Mouse (Mus musculus): ENCODE results near the gene Dcst1. TPM values are rescaled to one million over a fixed set of nuclear protein-coding genes. Genes with fewer than 3 reads are reported as not detected.

Gene Dcst1
- polyA plus RNA-seq (2012; rRNA removed), result 74.5 and 81.0 TPM in 2 replicates

GRCm38 (mm10) chr3:89365153-89365485, at the start of gene Dcst1:
Gene Dcst1 (minus strand): TSS chr3:89365253.
- Histone ChIP-seq H3K4me3 (ENCODE audit: control insufficient read depth, low read depth, low read length) (peak within 1 kb of the TSS; percentile 74), H3K27ac (ENCODE audit: control insufficient read depth, insufficient read depth, low read depth, low read length) (no peak within 1 kb of the TSS), H3K36me3 (ENCODE audit: control insufficient read depth, insufficient read depth, low read length) (no peaks in the 10 kb centered on the region), H3K4me1 (ENCODE audit: control insufficient read depth, insufficient read depth, low read length) (peaks cover 5% of the 10 kb centered on the region), H3K27me3 (ENCODE audit: control insufficient read depth, insufficient read depth, low read length) (no peaks in the 10 kb centered on the region)
- TF ChIP-seq POLR2A (IDR thresholded peaks at IDR 0.05; ENCODE audit: control insufficient read depth, low read depth, low read length) (peak; percentile 40; the same call in 1 of the 2 replicates), CTCF (IDR thresholded peaks at IDR 0.05; ENCODE audit: control insufficient read depth, insufficient read depth, insufficient replicate concordance, low read depth, low read length) (no peak)

DNA sequence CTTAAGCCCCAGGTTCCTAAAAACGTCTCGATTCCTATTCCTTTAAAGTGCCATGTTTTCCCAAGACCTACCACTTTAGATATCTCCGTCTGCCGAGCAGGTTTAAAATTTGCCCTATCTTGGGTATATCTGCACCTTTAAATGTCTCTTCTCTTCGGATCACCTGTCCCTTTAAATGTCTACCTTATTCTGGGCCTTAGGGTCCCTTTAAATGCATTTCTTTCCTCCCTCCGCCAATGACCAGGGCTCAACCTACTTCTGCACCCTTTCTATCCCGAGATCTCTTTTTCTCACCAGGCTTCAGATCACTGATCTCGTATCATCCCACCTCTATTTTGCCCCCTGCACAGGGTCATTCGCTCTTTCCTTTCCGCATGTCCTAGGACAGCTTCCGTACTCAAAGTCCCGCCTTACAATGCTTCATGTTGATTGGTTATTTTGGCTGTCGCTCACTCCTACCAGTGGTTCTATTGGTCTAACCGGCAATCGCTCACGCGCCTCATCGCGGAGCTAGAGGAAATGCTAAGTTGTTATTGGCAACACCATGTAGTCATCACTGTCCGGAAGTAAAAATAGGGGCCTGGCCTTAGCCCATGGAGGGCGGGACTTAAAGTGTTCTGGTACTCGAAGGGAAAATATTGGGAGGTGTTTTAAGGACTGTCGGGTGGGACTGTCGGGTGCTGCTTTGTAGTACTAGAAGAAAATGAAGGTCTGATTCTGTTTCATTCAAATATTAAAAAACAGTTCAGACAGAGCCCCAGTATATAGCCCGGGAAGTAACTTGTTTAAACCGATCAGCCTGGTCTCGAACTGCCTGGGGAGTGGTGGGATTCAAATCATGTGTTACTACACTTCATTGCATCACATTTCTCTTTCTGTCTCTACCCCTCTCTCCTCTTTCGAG, 46.7 kb upstream of the Dcst1 start, which contains the start of gene Flad1:
Gene Flad1 (minus strand): TSS at position 381 of the 904 bp plus-strand sequence.
- H3K27ac ChIP-seq (ENCODE audit: control insufficient read depth, insufficient read depth, low read depth, low read length), result peak within 1 kb of the TSS; percentile 80

GRCm38 (mm10) chr3:89410864-89411263, 45.8 kb upstream of the Dcst1 start:
- TF ChIP-seq CTCF (IDR thresholded peaks at IDR 0.05; ENCODE audit: control insufficient read depth, insufficient read depth, insufficient replicate concordance, low read depth, low read length) (no peak), POLR2A (IDR thresholded peaks at IDR 0.05; ENCODE audit: control insufficient read depth, low read depth, low read length) (no peak)
- peak overlapping the region; percentile 97 for H3K4me3 ChIP-seq (ENCODE audit: control insufficient read depth, low read depth, low read length)
- H3K27ac ChIP-seq (ENCODE audit: control insufficient read depth, insufficient read depth, low read depth, low read length), result peak overlapping the region; percentile 80; the same call in 1 of the 2 replicates
- H3K36me3 ChIP-seq (ENCODE audit: control insufficient read depth, insufficient read depth, low read length), result peaks cover 1% of the 10 kb centered on the region; the same call in 1 of the 2 replicates
- peaks cover 11% of the 10 kb centered on the region for H3K4me1 ChIP-seq (ENCODE audit: control insufficient read depth, insufficient read depth, low read length)
- H3K27me3 ChIP-seq (ENCODE audit: control insufficient read depth, insufficient read depth, low read length), result no peaks in the 10 kb centered on the region

More for the DNA sequence above, 46.7 kb upstream of the Dcst1 start, which contains the start of gene Flad1:
- peaks cover 1% of the 10 kb centered on the region; the same call in 1 of the 2 replicates for H3K36me3 ChIP-seq (ENCODE audit: control insufficient read depth, insufficient read depth, low read length)
- TF ChIP-seq POLR2A (IDR thresholded peaks at IDR 0.05; ENCODE audit: control insufficient read depth, low read depth, low read length) (no peak), CTCF (IDR thresholded peaks at IDR 0.05; ENCODE audit: control insufficient read depth, insufficient read depth, insufficient replicate concordance, low read depth, low read length) (no peak)
- peak within 1 kb of the TSS; percentile 97 for H3K4me3 ChIP-seq (ENCODE audit: control insufficient read depth, low read depth, low read length)
- no peaks in the 10 kb centered on the region for H3K27me3 ChIP-seq (ENCODE audit: control insufficient read depth, insufficient read depth, low read length)
- peaks cover 11% of the 10 kb centered on the region for H3K4me1 ChIP-seq (ENCODE audit: control insufficient read depth, insufficient read depth, low read length)

GRCm38 (mm10) chr3:89409701-89410100, 44.6 kb upstream of the Dcst1 start:
- H3K4me1 ChIP-seq (ENCODE audit: control insufficient read depth, insufficient read depth, low read length), result peaks cover 11% of the 10 kb centered on the region
- TF ChIP-seq CTCF (IDR thresholded peaks at IDR 0.05; ENCODE audit: control insufficient read depth, insufficient read depth, insufficient replicate concordance, low read depth, low read length) (no peak), POLR2A (IDR thresholded peaks at IDR 0.05; ENCODE audit: control insufficient read depth, low read depth, low read length) (no peak)

GRCm38 (mm10) chr3:89408448-89408847, 43.4 kb upstream of the Dcst1 start:
- H3K36me3 ChIP-seq (ENCODE audit: control insufficient read depth, insufficient read depth, low read length), result no peaks in the 10 kb centered on the region; the same call in 1 of the 2 replicates
- no peak overlapping the region for H3K4me3 ChIP-seq (ENCODE audit: control insufficient read depth, low read depth, low read length)
- peaks cover 11% of the 10 kb centered on the region for H3K4me1 ChIP-seq (ENCODE audit: control insufficient read depth, insufficient read depth, low read length)
- TF ChIP-seq CTCF (IDR thresholded peaks at IDR 0.05; ENCODE audit: control insufficient read depth, insufficient read depth, insufficient replicate concordance, low read depth, low read length) (no peak), POLR2A (IDR thresholded peaks at IDR 0.05; ENCODE audit: control insufficient read depth, low read depth, low read length) (no peak)
- H3K27me3 ChIP-seq (ENCODE audit: control insufficient read depth, insufficient read depth, low read length), result no peaks in the 10 kb centered on the region
- H3K27ac ChIP-seq (ENCODE audit: control insufficient read depth, insufficient read depth, low read depth, low read length), result no peak overlapping the region

More at GRCm38 (mm10) chr3:89409701-89410100, 44.6 kb upstream of the Dcst1 start:
- Histone ChIP-seq H3K4me3 (ENCODE audit: control insufficient read depth, low read depth, low read length) (no peak overlapping the region), H3K36me3 (ENCODE audit: control insufficient read depth, insufficient read depth, low read length) (peaks cover under 1% of the 10 kb centered on the region; the same call in 1 of the 2 replicates), H3K27me3 (ENCODE audit: control insufficient read depth, insufficient read depth, low read length) (no peaks in the 10 kb centered on the region), H3K27ac (ENCODE audit: control insufficient read depth, insufficient read depth, low read depth, low read length) (no peak overlapping the region)

DNA sequence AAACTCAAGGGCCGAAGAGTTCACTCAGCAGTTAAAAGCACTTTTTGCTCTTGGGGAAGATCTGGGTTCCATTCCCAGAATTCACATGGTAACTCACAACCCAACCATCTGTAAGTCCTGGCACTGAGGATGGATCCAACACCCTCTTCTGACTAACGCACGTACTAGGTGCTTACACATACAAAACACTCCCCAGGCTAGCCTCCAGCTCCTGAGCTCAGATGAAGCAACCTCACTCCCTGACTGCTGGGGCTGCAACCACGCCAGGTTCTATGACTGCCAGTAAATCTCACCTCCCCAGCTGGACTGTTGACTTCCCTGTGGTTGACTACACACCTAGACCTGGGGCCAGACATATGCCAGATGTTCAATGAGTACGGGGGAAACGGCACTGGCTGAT, 41.8 kb upstream of the Dcst1 start:
- H3K27ac ChIP-seq (ENCODE audit: control insufficient read depth, insufficient read depth, low read depth, low read length), result no peak overlapping the region
- H3K36me3 ChIP-seq (ENCODE audit: control insufficient read depth, insufficient read depth, low read length), result no peaks in the 10 kb centered on the region; the same call in 1 of the 2 replicates
- H3K4me1 ChIP-seq (ENCODE audit: control insufficient read depth, insufficient read depth, low read length), result peaks cover 11% of the 10 kb centered on the region
- H3K27me3 ChIP-seq (ENCODE audit: control insufficient read depth, insufficient read depth, low read length), result no peaks in the 10 kb centered on the region
- H3K4me3 ChIP-seq (ENCODE audit: control insufficient read depth, low read depth, low read length), result no peak overlapping the region
- no peak for TF ChIP-seq POLR2A (IDR thresholded peaks at IDR 0.05; ENCODE audit: control insufficient read depth, low read depth, low read length)
- no peak for TF ChIP-seq CTCF (IDR thresholded peaks at IDR 0.05; ENCODE audit: control insufficient read depth, insufficient read depth, insufficient replicate concordance, low read depth, low read length)

- no peak within 1 kb of the TSS for H3K4me3 ChIP-seq (ENCODE audit: control insufficient read depth, low read depth, low read length)
- no peak within 1 kb of the TSS for H3K27ac ChIP-seq (ENCODE audit: control insufficient read depth, insufficient read depth, low read depth, low read length)
- TF ChIP-seq CTCF (IDR thresholded peaks at IDR 0.05; ENCODE audit: control insufficient read depth, insufficient read depth, insufficient replicate concordance, low read depth, low read length) (no peak), POLR2A (IDR thresholded peaks at IDR 0.05; ENCODE audit: control insufficient read depth, low read depth, low read length) (no peak)
- H3K36me3 ChIP-seq (ENCODE audit: control insufficient read depth, insufficient read depth, low read length), result no peaks in the 10 kb centered on the region; the same call in 1 of the 2 replicates
- H3K4me1 ChIP-seq (ENCODE audit: control insufficient read depth, insufficient read depth, low read length), result no peaks in the 10 kb centered on the region
- no peaks in the 10 kb centered on the region for H3K27me3 ChIP-seq (ENCODE audit: control insufficient read depth, insufficient read depth, low read length)
These were observed 37.6 kb upstream of the Dcst1 start, which contains the start of gene Lenep for GRCm38 (mm10) chr3:89402693-89403092. Gene Lenep (minus strand): TSS chr3:89402793.
